Mouse (Mus musculus) lung, adult 18-20 months (tissue): ENCODE results near the gene Nectin4.

Experiments used
- DNase-seq, 2 experiments: peaks; one replicate each; pipeline ENCODE4 v3.0.0; 2022; ENCODE audit warnings: mixed read lengths in 2 of 2

Nectin4 gene

DNA sequence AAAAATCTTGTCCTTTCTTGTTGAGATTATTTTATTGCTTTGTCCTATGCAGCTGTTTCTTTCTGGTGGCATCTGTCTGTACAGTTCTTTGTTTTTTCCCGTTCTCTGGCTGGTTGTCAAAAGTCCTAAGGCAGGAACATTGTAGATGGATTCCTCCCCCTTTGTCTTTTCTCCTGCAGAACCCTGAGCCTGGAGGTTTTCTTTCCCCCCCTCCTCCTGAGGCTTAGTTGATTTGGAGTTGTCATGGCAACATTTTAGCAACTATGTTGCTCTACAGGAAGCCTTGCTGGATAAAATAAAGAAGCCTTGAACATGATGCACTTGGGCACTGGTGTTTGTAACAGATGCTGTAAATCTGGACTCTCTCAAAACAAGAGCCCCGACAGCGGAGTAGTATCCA lies 42.5 kb downstream of the Nectin4 start:
- no peak for DNase-seq

DNA sequence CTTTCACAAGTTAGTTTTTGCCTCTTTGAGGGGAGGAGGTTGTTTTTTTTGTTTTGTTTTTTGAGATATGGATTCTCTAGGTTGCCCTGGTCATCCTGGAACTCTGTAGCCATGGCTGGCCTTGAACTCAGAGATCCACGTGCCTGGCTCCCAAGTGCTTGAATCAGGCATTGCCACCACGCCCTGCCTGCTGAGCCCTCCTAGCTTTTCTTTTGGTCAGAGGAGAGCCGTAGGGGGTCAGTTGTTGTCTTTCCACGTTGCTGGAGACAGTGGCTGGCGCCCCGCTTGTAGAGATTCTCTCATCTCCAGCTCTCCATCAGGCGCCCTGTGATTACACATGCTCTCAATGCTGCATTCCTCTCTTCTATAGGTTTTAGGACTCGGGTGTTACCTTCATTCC lies 43.7 kb downstream of the Nectin4 start:
- DNase-seq, result no peak

DNA sequence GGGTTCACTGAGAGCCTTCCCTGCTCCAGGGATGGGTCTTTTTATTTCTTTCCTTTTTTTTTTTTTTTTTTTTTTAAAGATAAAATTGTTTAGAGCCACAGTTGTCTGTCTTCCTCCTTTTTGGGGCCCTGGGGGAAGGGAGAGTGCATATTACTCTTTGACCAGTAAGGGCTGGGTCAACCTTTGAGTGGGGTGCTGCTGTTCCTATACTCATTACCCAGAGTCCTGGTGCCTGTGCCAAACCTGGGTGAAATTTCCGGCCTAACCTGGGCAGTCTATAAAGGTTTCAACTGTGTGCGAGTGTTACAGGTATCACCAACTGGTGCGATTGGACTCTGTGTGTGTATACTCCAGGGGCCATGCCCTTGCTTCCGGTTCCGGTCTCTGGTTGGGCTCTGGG lies 48.8 kb downstream of the Nectin4 start, which contains the start of gene Tstd1:
Gene Tstd1, plus strand, starts transcription at position 213 of the 400 bp plus-strand sequence.
- DNase-seq, result no peak

DNA sequence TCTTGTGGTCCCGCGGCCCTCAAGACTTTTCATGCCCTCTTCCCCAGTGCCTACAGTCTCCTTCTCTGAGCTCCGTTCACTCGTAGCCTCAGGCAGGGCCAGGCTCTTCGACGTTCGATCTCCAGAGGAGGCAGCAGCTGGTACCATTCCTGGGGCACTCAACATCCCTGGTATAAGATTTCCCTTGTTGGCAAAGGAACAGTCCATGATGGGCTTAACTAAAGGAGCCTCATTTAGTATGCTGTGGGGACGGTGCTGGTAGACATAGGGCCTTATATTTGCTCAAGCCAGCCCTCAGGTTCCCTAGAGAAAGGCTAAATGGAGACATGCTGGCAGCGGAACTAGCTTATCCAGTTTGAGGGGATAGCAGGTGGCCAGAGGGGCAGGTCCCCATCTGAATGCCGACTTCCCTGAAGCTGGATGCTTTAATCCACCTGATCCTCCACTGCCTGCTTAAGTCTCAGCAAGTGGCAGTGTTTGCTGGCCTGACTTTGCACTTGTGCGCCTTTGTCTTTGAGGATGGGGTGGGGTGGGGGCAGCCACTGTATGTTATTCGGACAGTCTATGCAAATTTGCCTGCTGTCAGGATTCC lies 49.5 kb downstream of the Nectin4 start:
- DNase-seq, result peak; percentile 53 to 66

DNA sequence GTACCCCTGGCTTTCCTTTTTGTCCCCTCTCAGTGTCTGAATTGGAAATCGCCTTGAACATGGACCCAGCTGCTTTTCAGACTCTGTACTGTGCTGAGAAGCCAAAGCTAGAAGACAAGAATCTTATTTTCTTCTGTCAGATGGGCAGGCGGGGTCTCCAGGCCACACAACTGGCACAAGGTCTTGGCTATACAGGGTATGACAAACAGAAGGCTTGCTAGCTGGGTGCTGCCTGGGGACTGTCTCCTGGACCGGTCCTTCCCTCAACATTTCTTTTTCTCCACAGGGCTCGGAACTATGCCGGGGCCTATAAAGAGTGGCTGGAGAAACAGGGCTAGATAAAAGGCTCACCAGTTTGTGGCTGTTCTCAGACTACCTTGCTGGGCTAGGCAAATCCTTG lies 50.0 kb downstream of the Nectin4 start:
- DNase-seq, result no peak

DNA sequence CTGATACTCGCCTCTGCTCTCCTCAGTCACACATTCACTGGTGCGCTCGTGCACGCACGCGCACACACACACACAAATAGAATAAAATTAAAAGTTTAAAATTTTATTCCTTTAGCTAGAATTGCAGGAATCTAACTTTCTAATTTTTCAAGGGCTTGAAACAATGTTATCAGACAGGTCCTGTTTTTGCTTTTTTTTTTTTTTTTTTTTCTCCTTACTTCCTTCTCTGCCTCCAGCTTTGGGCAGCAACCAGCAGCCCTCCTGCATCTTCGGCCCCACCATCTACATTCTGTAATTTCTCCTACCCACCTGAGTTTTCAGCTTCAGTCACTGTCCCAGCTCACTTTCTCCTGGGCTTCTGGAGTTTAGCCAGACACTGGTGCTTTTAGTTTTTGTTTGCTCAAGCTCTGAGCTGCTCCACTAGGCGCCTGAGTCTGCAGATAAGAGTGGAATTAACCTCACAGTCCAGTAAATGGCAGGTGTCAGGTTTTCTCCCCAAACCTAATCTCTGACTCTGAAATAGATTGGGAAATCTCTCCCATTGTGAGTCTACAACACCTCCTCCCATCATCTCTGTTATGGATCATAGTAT lies 52.7 kb downstream of the Nectin4 start:
- DNase-seq, result peak in 1 of 2 experiments; percentile 42

DNA sequence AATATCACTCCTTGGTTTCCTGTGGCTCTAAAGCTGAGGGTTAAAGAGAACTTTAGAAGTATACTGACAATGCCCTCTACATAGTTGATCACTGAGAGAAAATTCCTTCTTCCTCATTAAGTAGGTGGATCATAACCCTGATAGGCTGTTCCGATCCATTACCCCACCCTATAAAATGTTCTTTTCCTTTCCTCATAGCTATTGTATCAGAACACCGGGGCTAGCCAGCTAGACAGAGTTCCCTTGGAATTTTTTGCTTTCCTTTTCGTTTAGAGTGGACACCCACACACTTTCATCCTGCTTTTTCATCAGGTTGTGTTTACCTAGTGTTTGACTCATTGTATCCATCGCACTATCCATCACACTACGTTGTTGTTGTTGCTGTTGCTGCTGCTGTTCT lies 54.7 kb downstream of the Nectin4 start:
- DNase-seq, result no peak

DNA sequence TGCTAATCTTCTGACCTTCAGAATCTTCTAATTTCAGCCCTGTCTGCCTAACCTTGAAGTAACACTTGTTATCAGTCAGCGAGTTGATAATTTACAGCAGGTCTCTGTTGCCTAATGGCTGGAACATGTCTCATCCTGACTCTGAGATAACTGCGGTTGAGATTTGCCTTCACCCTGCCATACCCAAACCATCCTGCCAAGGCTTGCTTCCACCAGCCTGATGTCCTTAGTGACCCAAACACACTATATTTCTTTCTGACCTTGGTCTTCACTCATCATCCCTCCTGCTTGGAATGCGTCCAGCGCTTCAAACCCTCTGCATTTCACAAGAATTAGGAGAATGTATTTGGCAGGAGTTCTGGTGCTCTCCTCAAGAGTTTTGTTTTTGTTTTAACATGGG lies 55.2 kb downstream of the Nectin4 start:
- DNase-seq, result peak in 1 of 2 experiments; percentile 31

DNA sequence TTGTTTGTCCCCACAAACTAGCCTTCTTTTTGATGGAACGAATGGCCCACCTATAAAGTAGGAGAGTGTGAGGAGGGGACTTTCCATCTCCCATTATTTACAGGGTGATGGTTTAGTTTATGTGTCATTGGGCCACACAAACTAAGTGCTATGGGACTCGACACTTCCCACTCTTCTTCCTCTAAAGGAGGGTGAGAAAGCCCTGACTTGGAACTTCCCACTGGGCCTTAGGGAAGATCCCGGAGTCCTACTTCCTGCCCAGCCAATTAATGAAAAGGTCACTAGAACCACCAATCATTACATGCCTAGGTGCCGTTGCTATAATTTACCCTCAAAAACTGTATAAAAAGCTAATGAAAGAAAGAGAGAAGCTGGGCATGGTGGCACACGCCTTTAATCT lies 62.3 kb downstream of the Nectin4 start:
- no peak for DNase-seq

DNA sequence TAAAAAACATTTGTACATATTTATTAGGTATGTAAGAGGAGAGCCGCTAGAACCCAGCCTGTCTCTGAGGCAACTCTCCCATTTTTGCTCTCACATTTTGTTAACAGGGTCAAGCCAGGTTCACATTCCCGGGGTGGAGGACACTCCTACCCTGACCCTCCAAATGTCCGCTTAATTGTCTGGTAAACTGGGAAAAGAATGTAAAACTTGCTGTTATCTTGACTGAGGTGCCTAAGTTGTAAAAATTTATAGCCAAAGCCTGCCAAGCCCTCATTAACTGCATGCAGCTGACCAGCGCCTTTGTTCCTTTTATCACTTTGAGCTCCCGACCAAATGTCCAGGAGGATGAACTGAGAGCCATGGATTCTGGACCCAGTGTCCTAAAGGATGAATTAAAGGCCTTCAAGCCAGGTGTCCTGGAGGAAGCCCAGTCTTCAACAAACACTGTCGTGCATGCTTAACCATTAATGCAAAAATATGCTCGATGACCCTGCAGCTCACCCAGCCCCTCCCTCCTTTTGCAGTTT lies 65.5 kb downstream of the Nectin4 start:
- DNase-seq, result no peak

DNA sequence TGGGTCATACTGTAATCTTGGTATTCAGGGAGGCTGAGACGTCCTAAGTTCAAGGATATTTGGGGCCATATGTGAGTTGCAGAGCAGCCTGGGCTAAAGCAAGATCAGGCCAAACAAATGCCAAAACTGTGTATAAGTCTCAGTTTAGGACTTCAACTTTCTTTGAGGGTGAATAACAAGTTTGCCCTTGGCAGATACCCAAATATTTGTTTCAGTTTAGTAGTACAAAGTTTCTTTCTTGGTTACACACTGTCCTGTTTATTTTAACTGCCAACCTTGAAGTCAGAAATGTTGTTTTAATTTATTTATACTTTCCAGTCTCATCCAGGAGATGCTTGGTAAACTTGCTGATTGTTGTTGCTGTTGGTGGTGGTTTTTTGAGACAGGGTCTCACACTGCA lies 66.1 kb downstream of the Nectin4 start:
- no peak for DNase-seq

DNA sequence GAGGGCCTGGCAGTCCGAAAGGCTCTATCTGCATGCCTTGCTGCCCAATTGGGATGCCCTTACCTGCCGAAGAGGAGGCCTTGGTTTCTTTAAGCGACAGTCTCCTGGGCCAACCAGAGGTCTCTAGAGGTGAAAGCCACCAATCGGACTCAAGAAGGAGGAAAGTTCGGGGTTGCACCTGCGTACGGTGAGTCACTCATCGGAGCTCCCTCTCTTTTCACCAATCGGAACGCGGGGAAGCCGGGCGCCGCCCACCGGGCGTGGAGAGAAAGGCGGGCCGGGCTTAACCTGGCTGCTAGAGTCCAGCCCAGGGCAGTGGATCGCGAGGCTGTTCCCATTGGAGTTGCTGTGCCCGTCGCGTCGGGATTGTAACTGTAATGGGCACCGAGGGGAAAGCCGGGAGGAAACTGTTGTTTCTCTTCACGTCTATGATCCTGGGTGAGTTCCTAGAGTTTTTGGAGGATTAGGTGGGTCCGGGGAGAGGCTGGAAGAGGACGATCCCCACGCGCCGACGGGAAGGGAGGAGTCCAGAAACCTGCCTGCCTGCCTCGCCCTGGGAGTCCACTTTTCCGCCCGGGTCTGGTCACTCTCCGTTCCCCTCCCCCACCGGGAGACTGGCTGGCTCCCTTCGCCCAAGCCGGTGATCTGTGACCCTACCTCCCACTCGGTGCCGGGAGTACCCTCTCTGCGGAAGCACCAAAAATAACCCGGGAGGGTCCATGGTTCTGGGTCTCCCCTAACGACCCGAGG lies 67.5 kb downstream of the Nectin4 start, which contains the start of gene F11r:
Gene F11r, plus strand, starts transcription at position 272 of the 750 bp plus-strand sequence.
- DNase-seq, result peak; percentile 97 to 98
